Mouse (Mus musculus) cerebellum, adult 2 months (tissue): ENCODE results near the gene Serpina12.

Source experiments
- CTCF ChIP-seq: fragments of 200-500 bp; IDR thresholded peaks from 2 replicates; pipeline ENCODE4 v1.5.1; 2011; ENCODE audit warnings: low read depth, mild to moderate bottlenecking, control low read depth, low read length, moderate library complexity, borderline replicate concordance; ENCODE audit not compliant: insufficient read depth
- POLR2A ChIP-seq: fragments of 200-500 bp; IDR thresholded peaks from 2 replicates; pipeline ENCODE4 v1.6.1; 2011; ENCODE audit warnings: low read length, control low read depth, borderline replicate concordance; ENCODE audit not compliant: insufficient read depth

- TF ChIP-seq CTCF: peak; percentile 7; the same call in 1 of the 2 replicates
- no peak for TF ChIP-seq POLR2A
Measured at GRCm38 (mm10) chr12:104029986-104030385, 14.3 kb downstream of the Serpina12 start.
